Mouse (Mus musculus): ENCODE results near the gene Ctsm.
"Not testable (repeated sequence)": the region's sequence is repeated elsewhere in the genome, so short reads cannot be mapped to it uniquely, and the experiment has no call there.

Gene Ctsm

GRCm38 (mm10) chr13:61541631-61542030 is at the start of gene Ctsm:
Ctsm (minus strand) TSS chr13:61541839.
- DNase-seq (ENCODE audit: inconsistent ontology term) = no peak

GRCm38 (mm10) chr13:61570027-61570426 is 28.4 kb upstream of the Ctsm start, which contains the start of gene Cts3:
Cts3 (minus strand) TSS chr13:61570127.
- DNase-seq (ENCODE audit: inconsistent ontology term) = no peak

- DNase-seq (ENCODE audit: inconsistent ontology term) = not testable (repeated sequence)
Measured at GRCm38 (mm10) chr13:61568074-61568473, 26.4 kb upstream of the Ctsm start, which contains the start of gene Gm49352. Gm49352 (minus strand) TSS chr13:61568174.

Data from Muller cell, postnatal 12 days (primary cell).